Mouse (Mus musculus) yolk sac, embryonic 10.5 days (tissue): ENCODE measurements around the gene Dnpep.

Experiments
- DNase-seq: peaks from one replicate; pipeline ENCODE4 v3.0.0-alpha.2; 2017; ENCODE audit warnings: low spot score

The Dnpep gene

DNA sequence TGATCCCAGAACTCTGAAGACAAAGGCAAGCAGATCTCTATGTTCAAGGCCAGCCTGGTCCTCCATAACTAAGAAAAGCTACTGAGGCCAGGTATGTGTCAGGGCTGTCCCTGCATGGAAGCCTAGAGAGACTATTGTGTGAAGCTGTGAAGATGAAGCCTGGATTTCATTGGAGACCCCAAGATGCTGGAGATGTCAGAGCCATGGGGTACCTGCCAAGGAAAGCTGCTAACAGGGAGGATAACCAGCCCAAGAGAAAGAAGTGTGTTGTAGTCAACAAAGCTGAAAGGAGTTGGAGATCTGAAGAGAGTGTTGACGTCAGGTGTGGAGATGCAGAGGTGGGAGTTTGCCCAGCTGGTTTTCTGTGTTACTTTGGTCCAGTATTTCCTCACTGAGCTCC is 13.5 kb upstream of the Dnpep start:
- DNase-seq = no peak

DNA sequence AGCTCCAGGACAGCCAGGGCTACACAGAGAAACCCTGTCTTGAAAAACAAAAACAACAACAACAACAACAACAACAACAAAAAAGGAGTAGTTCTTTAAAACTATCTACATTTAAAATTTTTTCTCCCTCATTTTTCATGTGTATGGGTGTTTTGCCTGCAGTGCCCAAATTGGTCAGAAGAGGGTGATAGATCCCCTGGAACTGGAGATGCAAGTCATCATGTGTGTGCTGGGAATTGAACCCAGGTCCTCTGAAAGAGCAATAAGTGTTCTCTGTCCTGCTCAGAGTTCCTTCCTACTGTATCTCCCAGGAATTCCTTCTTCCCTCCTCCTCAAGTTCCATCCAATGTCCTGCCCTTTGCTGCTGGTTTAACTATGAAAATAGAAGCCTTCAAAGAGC is 9.7 kb upstream of the Dnpep start:
- DNase-seq = no peak

GRCm38 (mm10) chr1:75319166-75319565 is 1.4 kb upstream of the Dnpep start:
- DNase-seq = no peak

DNA sequence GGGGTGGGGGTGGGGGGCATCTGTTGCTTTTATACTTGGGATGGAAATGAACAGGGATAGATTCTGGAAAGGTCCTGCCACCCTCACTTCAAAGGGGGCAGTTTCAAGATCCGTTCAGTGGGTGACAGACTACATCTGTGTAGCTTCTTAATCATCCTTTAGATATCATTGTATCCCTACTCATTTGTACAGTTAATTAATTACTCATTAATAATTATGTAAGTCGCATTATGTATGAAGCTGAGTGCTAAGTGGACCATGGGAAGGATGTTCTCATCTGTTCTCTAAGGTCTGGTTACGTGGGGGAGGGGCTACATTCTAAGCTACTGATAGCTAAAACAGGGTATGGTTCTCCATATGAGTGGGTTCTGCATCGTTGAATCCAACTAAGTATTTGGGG is 946 bp upstream of the Dnpep start:
- DNase-seq = no peak

DNA sequence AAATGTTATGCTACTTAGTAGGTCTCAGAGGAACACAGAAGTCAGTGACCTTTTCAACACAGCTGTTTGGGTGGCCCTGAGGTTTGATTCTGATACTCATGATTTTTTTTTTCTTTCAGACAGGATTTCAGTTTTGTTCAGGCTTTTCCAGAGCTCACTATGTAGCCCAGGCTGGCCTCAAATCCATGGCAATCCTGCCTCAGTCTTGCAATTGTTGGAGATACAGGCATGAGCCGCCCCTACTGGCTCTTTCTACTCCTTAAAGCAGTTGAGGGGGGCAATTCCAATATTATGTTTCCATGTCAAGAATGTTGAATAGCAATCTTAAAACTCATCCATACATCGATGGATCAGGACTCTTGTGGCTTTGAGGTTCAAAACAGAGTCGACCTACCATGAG is 511 bp upstream of the Dnpep start:
- no peak for DNase-seq

GRCm38 (mm10) chr1:75316861-75317240 is 939 bp downstream of the Dnpep start:
- DNase-seq = peak; percentile 93

DNA sequence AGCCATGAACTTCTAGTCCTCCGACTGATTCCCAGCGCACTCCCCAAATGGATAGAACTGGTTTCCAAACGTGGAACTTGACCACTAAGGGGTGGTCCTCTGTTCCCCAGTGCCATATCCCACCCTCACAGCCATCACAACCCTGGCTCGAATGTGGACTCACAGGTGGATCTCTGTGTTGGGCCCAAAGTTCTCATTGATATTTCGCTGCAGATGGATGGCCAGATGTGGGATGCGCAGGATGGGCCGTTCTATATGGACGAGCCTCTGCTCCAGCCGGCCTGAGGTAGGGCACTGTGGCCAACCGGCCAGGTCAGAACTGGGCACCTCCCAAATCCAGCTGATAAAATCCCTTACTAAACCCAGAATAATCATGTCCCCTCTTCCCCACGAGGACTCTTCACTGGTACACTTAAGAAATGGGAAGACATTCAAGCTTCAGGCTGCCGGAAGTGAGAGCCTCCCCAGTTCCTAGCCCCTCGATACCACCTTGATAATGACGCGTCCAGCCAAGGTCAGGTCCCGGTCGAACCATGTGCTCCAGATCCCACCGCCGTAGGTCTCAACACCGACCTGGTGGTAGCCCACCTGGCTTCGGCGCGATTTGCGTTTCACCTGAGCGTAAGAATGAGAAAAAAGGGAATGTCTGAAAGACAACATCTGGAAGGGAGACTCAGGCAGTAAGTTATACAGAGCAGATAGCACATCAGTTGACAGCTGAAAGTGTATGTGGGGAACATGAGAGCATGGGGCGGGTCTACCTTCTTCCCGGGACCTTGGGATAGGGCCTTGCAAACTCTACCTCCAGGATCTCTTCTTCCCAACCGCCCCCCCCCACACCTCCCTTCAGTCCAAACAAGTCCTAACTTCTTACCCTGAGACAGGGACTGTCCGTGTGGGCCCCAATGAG is 2.1 kb downstream of the Dnpep start:
- no peak for DNase-seq

- DNase-seq = no peak
Observed at GRCm38 (mm10) chr1:75315011-75315410, 2.8 kb downstream of the Dnpep start.

- DNase-seq = no peak
Observed at GRCm38 (mm10) chr1:75311694-75312093, 6.1 kb downstream of the Dnpep start.

- DNase-seq = no peak
Observed at GRCm38 (mm10) chr1:75304662-75305061, 13.1 kb downstream of the Dnpep start.

DNA sequence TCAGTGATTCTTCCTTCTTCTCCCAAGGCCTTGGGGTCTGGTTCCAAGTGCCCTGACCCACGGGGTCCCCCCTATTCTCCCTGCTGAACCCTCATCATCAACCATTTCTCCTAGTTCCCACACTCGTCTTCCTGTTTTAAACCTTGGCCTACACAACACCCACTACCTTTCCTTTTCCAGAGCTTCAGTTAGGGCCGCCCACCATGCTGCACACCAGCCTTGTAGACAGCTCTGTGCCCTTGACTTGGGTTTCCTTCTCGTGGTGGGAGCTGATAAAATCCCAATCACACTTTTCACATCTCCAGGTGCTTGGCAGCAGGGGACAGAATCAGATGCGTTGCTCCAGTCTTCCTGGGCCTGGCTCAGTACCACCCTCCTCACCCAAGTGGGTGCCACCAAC is 23.5 kb downstream of the Dnpep start:
- no peak for DNase-seq

GRCm38 (mm10) chr1:75293331-75293701 is 24.5 kb downstream of the Dnpep start:
- no peak for DNase-seq

DNA sequence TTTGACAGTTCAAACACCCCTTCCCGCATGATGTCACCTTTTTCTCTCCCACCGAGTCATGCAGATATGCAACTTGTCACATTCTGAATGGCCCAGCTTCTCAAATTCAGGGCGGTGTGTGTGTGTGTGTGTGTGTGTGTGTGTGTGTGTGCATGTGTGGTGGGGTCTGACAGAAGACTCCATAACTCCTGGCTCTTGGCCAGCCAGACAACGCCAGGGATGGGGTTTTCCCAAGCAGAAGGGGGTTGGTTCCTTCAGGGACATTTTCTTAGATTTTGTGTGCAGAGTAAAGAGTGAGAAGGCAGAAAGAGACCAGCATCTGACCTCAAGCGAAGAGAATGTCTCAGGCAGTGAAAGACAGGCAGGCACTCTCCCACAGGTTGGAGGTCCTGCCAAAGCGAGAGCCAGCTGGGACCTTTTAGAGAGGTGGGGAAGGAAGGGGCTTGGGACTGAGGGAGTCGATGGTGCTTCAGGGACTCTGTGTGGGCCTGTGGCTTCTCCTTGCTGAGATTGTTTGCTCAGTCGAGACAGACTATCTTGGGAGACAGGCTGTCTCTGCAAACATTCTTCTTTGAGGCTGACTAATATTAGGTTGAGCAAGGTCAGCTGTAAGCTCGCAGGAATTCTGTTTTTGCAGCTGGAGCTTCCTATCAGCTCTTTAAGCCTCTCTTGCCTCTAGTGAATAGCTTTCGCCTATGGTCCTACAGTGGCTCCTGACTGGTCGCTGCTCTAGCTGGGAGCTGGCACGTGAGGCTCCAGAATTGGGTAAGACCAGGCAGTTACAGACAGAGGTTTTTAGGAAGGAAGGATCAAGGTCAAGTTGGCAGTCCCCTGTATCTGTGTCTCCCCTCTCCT is 25.1 kb downstream of the Dnpep start:
- DNase-seq = peak; percentile 58

DNA sequence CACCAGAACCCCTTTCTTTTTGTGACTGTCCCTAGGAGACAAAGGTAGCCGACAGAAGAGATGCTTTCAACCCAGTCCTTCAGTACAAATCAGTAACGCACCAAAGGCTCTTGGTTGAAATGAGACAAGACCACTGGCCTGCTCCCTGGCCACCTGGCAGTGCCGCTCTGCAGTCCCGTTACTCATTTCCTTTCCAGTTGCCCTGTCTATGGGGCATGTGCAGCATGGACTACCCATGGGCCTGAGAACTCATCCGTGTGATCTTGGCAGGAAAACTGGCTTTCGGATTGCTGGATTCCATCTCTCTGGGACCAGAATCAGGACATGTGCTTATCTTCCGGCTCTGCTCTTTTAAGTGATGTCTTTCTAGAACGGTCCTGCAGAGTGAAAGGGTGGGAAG is 26.5 kb downstream of the Dnpep start:
- no peak for DNase-seq

DNA sequence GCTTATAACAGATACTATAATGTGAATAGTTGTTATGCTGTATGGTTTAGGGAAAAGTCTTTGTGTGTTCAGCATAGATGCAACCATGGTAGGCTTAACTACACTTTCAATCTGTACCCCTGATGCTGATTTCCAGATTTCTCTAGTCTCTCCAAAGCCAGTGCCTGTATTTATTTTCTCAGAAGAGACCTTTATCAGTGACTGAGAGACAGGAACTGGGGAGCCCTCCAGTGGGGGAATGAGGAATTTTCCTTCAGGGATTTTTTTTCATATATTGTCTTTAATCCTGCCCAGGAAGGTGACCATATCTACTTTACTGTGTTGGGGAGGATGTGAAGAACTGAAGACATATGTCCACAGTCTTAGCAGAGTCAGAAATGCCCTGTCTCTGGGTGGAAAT is 27.2 kb downstream of the Dnpep start:
- DNase-seq = no peak

- no peak for DNase-seq
Observed at GRCm38 (mm10) chr1:75289888-75290431, 27.8 kb downstream of the Dnpep start.

DNA sequence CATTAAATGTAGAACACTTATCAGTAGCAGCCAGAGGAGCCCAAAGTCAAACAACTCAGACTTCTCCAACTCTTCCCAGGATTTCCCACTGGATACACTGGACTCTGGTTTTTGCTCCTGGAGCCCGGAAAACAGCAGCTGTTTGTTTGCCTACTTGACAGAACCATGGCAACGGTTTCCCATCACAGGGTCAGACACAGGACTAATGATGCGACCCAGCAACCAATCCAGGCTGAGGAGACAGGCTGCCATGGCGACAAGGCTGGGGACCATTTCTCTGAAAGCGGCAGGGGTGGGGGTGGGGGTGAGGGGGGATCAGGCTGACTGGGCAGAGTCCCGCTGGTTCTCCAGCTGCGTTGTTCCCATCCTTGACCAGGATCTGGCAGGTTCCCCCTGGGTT is 28.4 kb downstream of the Dnpep start:
- DNase-seq = peak; percentile 39

DNA sequence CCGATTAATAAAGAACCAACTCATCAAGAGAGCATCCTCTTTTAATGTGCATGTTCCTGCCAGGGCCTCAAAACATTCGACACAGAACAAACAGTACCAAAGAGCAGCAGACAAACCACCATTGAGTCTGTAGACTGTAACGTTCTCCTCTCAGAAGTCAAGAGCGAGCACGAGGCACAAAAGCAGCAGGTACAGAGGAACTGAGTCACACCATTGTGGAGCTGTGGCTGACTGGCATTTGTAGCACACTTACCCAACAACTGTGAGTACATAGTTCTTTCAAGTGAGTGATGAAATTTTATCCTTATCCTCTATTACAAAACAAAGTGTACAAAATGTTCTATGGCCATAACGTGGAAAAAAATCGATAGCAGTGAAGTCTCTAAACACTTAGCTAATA is 32.9 kb downstream of the Dnpep start:
- DNase-seq = no peak

GRCm38 (mm10) chr1:75283017-75283416 is 34.8 kb downstream of the Dnpep start:
- DNase-seq = no peak

DNA sequence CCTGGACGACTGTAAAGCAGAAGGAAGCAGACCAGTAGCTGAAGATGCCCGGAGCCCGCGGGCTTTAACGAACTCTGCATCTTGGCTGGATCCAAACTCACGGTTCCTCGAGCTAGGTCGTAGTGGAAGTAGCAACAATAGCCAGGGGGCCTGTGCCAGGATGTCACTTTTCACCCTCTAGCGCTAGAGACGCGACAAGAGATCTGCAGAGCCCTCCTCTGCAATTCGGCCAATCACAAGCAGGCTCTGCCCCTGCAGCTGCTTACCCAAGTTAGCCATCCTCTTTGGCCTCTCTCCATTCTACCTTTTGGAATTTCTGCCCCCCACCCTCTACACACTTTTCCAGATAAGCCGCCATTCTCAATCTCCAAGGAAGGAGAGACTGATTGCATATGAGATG is 39.6 kb downstream of the Dnpep start, which contains the start of gene Resp18:
TSS of gene Resp18 (minus strand) at position 188 of the 400 bp plus-strand sequence.
- no peak for DNase-seq

GRCm38 (mm10) chr1:75277195-75278188 is 40.3 kb downstream of the Dnpep start:
- DNase-seq = peak; percentile 40
